Mouse (Mus musculus): ENCODE data around the gene Dap. TPM values are rescaled to one million over a fixed set of nuclear protein-coding genes. Genes with fewer than 3 reads are reported as not detected.

Dap gene
- 21.1 and 22.7 TPM in 2 replicates for polyA plus RNA-seq (2014; fragmentation: Nextera tagmentation; extraction: Ambion mirVana)

GRCm38 (mm10) chr15:31224135-31224761, at the start of gene Dap:
TSS of gene Dap (plus strand) at chr15:31224314.
- peak; percentile 98 for DNase-seq (ENCODE audit: low spot score)
- no peaks in the 10 kb centered on the region for H3K36me3 ChIP-seq (ENCODE audit: control insufficient read depth, insufficient read depth, low read length)
- peak within 1 kb of the TSS; percentile 76 for H3K4me2 ChIP-seq (ENCODE audit: low read length)
- H3K27me3 ChIP-seq (replicated peaks; ENCODE audit: control insufficient read depth, insufficient read depth, low read length): no peaks in the 10 kb centered on the region
- peaks cover 4% of the 10 kb centered on the region; the same call in 1 of the 2 replicates for H3K4me1 ChIP-seq (ENCODE audit: control insufficient read depth, insufficient read depth, low read length)
- H3K9me3 ChIP-seq (replicated peaks; ENCODE audit: control insufficient read depth, low read length): no peaks in the 10 kb centered on the region
- peak within 1 kb of the TSS; percentile 78 for H3K9ac ChIP-seq (ENCODE audit: low read length)
- under 1% methylated on average over 61 of the region's 67 CpGs for WGBS
- H3K4me3 ChIP-seq (ENCODE audit: low read depth, low read length): peak within 1 kb of the TSS; percentile 69
- peak; percentile 99 for ATAC-seq
- peak within 1 kb of the TSS; percentile 63 for H3K27ac ChIP-seq (ENCODE audit: low read depth, low read length)

DNA sequence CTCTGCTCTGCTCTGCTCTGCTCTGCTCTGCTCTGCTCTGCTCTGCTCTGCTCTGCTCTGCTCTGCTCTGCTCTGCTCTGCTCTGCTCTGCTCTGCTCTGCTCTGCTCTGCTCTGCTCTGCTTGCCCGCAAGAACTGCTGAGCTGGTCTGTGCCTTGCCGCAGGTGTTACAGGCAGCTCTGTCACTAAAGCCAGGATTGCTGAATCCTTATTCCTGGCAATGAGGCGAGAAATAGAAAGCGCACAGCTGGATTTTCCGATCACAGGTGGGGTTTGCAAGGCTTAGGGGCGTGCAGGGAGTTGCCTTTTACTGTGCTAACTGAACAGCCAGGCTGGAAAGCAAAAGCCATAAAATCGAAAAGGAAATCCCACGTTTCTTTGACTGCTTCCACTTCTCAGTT, 47.5 kb upstream of the Dap start:
- Histone ChIP-seq H3K27me3 (replicated peaks; ENCODE audit: control insufficient read depth, insufficient read depth, low read length) (no peaks in the 10 kb centered on the region), H3K4me2 (ENCODE audit: low read length) (no peak overlapping the region), H3K9me3 (replicated peaks; ENCODE audit: control insufficient read depth, low read length) (no peaks in the 10 kb centered on the region), H3K4me1 (ENCODE audit: control insufficient read depth, insufficient read depth, low read length) (no peaks in the 10 kb centered on the region), H3K4me3 (ENCODE audit: low read depth, low read length) (no peak overlapping the region), H3K9ac (ENCODE audit: low read length) (no peak overlapping the region), H3K27ac (ENCODE audit: low read depth, low read length) (no peak overlapping the region), H3K36me3 (ENCODE audit: control insufficient read depth, insufficient read depth, low read length) (no peaks in the 10 kb centered on the region)
- DNase-seq (ENCODE audit: low spot score): peak; percentile 36
- ATAC-seq: no peak
- WGBS: 48% methylated on average over 8 of the region's 8 CpGs

GRCm38 (mm10) chr15:31184651-31185443, 39.3 kb upstream of the Dap start:
- Histone ChIP-seq H3K27ac (ENCODE audit: low read depth, low read length) (no peak overlapping the region), H3K4me2 (ENCODE audit: low read length) (no peak overlapping the region), H3K9ac (ENCODE audit: low read length) (no peak overlapping the region), H3K4me3 (ENCODE audit: low read depth, low read length) (no peak overlapping the region), H3K4me1 (ENCODE audit: control insufficient read depth, insufficient read depth, low read length) (no peaks in the 10 kb centered on the region), H3K27me3 (replicated peaks; ENCODE audit: control insufficient read depth, insufficient read depth, low read length) (no peaks in the 10 kb centered on the region), H3K9me3 (replicated peaks; ENCODE audit: control insufficient read depth, low read length) (no peaks in the 10 kb centered on the region), H3K36me3 (ENCODE audit: control insufficient read depth, insufficient read depth, low read length) (no peaks in the 10 kb centered on the region)
- DNase-seq (ENCODE audit: low spot score): no peak
- ATAC-seq: no peak
- WGBS: 80% methylated on average over 12 of the region's 12 CpGs

DNA sequence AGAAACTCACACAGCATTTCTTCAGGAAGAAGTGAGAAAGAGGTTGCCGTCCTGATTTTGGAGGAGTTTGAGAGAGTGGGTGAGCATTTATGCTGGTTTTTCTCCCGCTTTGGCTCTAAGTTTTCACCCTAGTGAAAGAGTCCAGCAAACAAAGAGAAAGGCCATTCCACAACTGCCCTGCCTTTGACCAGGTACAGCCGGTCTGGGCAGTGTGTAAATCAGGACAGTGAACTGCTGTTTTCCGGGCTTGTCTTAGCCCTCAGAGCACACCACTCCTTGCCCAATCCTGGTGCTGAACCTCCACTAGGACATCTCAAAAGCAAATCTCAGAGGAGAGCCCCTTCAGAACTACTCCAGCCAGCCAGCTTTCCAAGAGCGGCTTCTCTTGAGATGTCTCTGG, 38.6 kb upstream of the Dap start:
- Histone ChIP-seq H3K27me3 (replicated peaks; ENCODE audit: control insufficient read depth, insufficient read depth, low read length) (no peaks in the 10 kb centered on the region), H3K9me3 (replicated peaks; ENCODE audit: control insufficient read depth, low read length) (no peaks in the 10 kb centered on the region), H3K36me3 (ENCODE audit: control insufficient read depth, insufficient read depth, low read length) (no peaks in the 10 kb centered on the region), H3K9ac (ENCODE audit: low read length) (no peak overlapping the region), H3K27ac (ENCODE audit: low read depth, low read length) (no peak overlapping the region), H3K4me3 (ENCODE audit: low read depth, low read length) (no peak overlapping the region), H3K4me2 (ENCODE audit: low read length) (no peak overlapping the region), H3K4me1 (ENCODE audit: control insufficient read depth, insufficient read depth, low read length) (no peaks in the 10 kb centered on the region)
- ATAC-seq: no peak
- no peak for DNase-seq (ENCODE audit: low spot score)
- 91% methylated on average over 5 of the region's 5 CpGs for WGBS

DNA sequence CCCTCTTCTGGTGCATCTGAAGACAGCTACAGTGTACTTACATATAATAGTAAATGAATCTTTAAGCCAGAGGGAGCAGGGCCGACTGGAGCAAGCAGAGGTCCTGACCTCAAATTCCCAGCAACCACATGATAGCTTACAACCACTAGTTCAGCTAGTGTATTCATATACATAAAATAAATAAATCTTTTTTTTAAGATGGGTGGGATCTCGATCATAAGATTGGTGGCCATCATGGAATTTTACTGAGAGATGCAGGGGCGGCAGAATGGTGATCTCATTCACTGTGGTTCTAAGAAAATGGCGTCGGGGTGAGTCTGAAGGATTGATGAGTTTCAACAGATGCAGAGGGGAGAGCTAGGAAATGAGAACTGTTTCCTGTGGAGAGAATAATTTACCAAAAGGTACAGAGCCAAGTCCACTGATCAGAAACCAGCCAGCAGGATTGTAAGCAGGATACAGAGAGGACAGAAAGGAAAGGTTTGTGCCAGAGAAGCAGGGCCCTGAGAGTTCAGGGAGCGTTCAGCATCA, 37.7 kb upstream of the Dap start:
- H3K4me2 ChIP-seq (ENCODE audit: low read length): no peak overlapping the region
- WGBS: 88% methylated on average over 6 of the region's 6 CpGs
- no peak for ATAC-seq
- no peak overlapping the region for H3K4me3 ChIP-seq (ENCODE audit: low read depth, low read length)
- no peak for DNase-seq (ENCODE audit: low spot score)
- no peaks in the 10 kb centered on the region for H3K4me1 ChIP-seq (ENCODE audit: control insufficient read depth, insufficient read depth, low read length)
- H3K9ac ChIP-seq (ENCODE audit: low read length): no peak overlapping the region
- H3K9me3 ChIP-seq (replicated peaks; ENCODE audit: control insufficient read depth, low read length): no peaks in the 10 kb centered on the region
- no peaks in the 10 kb centered on the region for H3K27me3 ChIP-seq (replicated peaks; ENCODE audit: control insufficient read depth, insufficient read depth, low read length)
- H3K36me3 ChIP-seq (ENCODE audit: control insufficient read depth, insufficient read depth, low read length): no peaks in the 10 kb centered on the region
- H3K27ac ChIP-seq (ENCODE audit: low read depth, low read length): no peak overlapping the region

DNA sequence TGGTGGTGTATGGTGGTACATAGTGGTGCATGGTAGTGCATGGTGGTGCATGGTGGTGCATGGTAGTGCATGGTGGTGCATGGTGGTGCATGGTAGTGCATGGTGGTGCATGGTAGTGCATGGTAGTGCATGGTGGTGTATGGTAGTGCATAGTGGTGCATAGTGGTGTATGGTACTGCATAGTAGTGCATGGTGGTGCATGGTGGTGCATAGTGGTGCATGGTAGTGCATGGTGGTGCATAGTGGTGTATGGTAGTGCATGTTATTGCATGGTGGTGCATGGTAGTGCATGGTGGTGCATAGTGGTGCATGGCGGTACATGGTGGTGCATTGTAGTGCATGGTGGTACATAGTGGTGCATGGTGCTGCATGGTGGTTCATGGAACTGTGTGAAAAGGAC, 31.6 kb upstream of the Dap start:
- H3K27me3 ChIP-seq (replicated peaks; ENCODE audit: control insufficient read depth, insufficient read depth, low read length): no peaks in the 10 kb centered on the region
- H3K4me3 ChIP-seq (ENCODE audit: low read depth, low read length): no peak overlapping the region
- H3K27ac ChIP-seq (ENCODE audit: low read depth, low read length): no peak overlapping the region
- H3K9me3 ChIP-seq (replicated peaks; ENCODE audit: control insufficient read depth, low read length): no peaks in the 10 kb centered on the region
- H3K4me2 ChIP-seq (ENCODE audit: low read length): no peak overlapping the region
- DNase-seq (ENCODE audit: low spot score): no peak
- no peak overlapping the region for H3K9ac ChIP-seq (ENCODE audit: low read length)
- H3K36me3 ChIP-seq (ENCODE audit: control insufficient read depth, insufficient read depth, low read length): no peaks in the 10 kb centered on the region
- 100% methylated on average over 1 of the region's 1 CpGs for WGBS
- H3K4me1 ChIP-seq (ENCODE audit: control insufficient read depth, insufficient read depth, low read length): no peaks in the 10 kb centered on the region
- ATAC-seq: no peak

DNA sequence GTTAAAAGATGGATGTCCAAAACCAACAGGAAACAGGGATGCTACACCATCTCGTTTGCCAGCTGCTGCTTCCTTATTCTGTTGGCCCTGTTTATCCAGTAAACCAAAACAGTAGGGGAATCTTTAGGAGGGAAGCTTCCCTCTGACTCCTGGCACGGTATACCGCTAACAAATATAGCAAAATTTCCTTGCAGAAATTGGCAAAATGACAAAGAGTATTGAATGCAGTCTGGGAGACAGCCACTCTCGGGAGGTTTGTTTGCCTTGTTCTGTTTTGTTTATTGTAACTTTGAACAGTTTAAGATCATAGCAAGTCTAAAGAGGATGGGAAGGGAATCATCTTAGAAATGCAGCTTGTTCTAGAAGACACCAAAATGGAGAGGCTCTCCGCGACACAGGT, 28.3 kb upstream of the Dap start:
- Histone ChIP-seq H3K9me3 (replicated peaks; ENCODE audit: control insufficient read depth, low read length) (no peaks in the 10 kb centered on the region), H3K27me3 (replicated peaks; ENCODE audit: control insufficient read depth, insufficient read depth, low read length) (no peaks in the 10 kb centered on the region), H3K4me2 (ENCODE audit: low read length) (no peak overlapping the region), H3K4me3 (ENCODE audit: low read depth, low read length) (no peak overlapping the region), H3K36me3 (ENCODE audit: control insufficient read depth, insufficient read depth, low read length) (no peaks in the 10 kb centered on the region), H3K27ac (ENCODE audit: low read depth, low read length) (no peak overlapping the region), H3K4me1 (ENCODE audit: control insufficient read depth, insufficient read depth, low read length) (no peaks in the 10 kb centered on the region), H3K9ac (ENCODE audit: low read length) (no peak overlapping the region)
- DNase-seq (ENCODE audit: low spot score): peak; percentile 17
- ATAC-seq: no peak
- 79% methylated on average over 6 of the region's 6 CpGs for WGBS

GRCm38 (mm10) chr15:31207346-31208093, 16.6 kb upstream of the Dap start:
- H3K27ac ChIP-seq (ENCODE audit: low read depth, low read length): no peak overlapping the region
- WGBS: 87% methylated on average over 9 of the region's 9 CpGs
- no peak overlapping the region for H3K4me2 ChIP-seq (ENCODE audit: low read length)
- no peaks in the 10 kb centered on the region for H3K9me3 ChIP-seq (replicated peaks; ENCODE audit: control insufficient read depth, low read length)
- no peak overlapping the region for H3K9ac ChIP-seq (ENCODE audit: low read length)
- ATAC-seq (no peak), DNase-seq (ENCODE audit: low spot score) (peak; percentile 23)
- H3K4me1 ChIP-seq (ENCODE audit: control insufficient read depth, insufficient read depth, low read length): no peaks in the 10 kb centered on the region
- no peaks in the 10 kb centered on the region for H3K27me3 ChIP-seq (replicated peaks; ENCODE audit: control insufficient read depth, insufficient read depth, low read length)
- H3K4me3 ChIP-seq (ENCODE audit: low read depth, low read length): no peak overlapping the region
- no peaks in the 10 kb centered on the region for H3K36me3 ChIP-seq (ENCODE audit: control insufficient read depth, insufficient read depth, low read length)

All from forebrain, embryonic 14.5 days (tissue).